Mouse (Mus musculus) bone marrow, adult 2 months (tissue): ENCODE measurements around the gene Gsn.

Source experiments
- CTCF ChIP-seq: fragments of 200-500 bp; IDR thresholded peaks from 2 replicates; pipeline ENCODE4 v1.5.1; 2011; ENCODE audit warnings: low read length, control low read depth; ENCODE audit not compliant: control insufficient read depth, insufficient read depth
- POLR2A ChIP-seq: fragments of 200-500 bp; IDR thresholded peaks from 2 replicates; pipeline ENCODE4 v1.6.1; 2011; ENCODE audit warnings: low read depth, mild to moderate bottlenecking, control low read depth, low read length, borderline replicate concordance; ENCODE audit not compliant: control insufficient read depth

DNA sequence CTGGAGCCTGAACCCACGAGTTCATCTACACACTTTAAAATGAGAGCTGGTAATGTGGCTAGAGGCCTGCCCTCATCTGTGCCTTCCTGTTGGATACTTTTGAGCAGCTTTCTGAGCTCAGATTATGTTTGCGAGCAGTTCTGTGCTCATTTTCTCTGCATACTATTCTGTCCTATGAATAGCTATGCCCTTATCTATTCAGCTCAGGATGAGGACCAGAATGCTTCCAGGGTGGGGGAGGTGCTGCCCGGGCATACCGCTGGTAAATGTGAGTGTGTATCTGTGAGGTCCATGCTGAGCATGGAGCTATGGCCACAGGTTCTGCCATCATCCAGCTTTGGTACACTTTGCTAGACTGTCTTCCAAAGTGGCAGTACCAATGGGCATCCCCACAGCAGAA is 61.4 kb downstream of the Gsn start:
- TF ChIP-seq CTCF (no peak), POLR2A (no peak)
